Mouse (Mus musculus) small intestine, adult 2 months (tissue): Measurements from ENCODE around the gene Sgms1.
A peak's percentile ranks its signal among the peaks of the same experiment; 100 is the strongest.

Experiments used
- CTCF ChIP-seq: fragments of 200-500 bp; IDR thresholded peaks from 2 replicates; pipeline ENCODE4 v1.5.1; 2012; ENCODE audit warnings: low read depth, mild to moderate bottlenecking, control low read depth, inconsistent platforms, low read length, moderate library complexity, mixed read lengths; ENCODE audit not compliant: insufficient replicate concordance, insufficient read length; ENCODE audit errors: extremely low read depth
- POLR2A ChIP-seq: fragments of 200-500 bp; IDR thresholded peaks from 2 replicates; pipeline ENCODE4 v1.6.1; 2012; ENCODE audit warnings: low read depth, mild to moderate bottlenecking, control low read depth, inconsistent platforms, low read length, moderate library complexity

DNA sequence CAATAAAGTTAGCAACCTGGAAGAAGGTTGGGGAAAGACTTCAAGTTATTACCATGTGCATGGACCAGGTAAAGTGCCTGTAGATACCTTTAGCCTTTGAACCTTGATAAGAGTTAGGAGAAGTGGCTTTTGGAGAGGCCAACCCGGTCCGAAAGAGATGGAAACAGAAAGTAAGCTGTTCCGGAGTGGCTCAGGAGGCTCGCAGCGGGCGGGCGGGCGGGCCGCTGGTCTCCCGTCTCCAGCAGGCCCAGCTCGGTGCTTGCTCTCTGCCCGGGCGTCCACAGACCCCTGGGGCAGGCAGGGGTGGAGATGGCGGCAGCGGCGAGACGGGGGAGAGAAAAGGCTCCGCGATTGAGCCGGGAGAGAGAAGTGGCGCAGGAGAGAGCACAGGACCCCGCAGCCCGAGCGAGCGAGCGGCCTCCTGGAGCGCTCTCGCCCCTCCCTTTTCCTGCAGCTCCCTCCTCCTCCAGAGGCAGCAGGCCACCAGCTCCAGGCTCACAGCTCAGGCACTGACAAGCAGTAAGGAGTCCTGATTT lies 281.7 kb downstream of the Sgms1 start, which contains the start of gene Asah2:
- peak; percentile 75 for TF ChIP-seq POLR2A
- no peak for TF ChIP-seq CTCF
